In genomic region chr4:32074399-32075296, GRCm38 (mm10) we compare ENCODE assay signal across 8 mouse cellular contexts.
DNase-seq lines count a peak whose midpoint lies in the region; ATAC-seq lines count a peak whose summit lies in the region.

No protein-coding gene starts in this region.

- H3K4me2 ChIP-seq in heart, embryonic 14.5 days (ENCODE audit: low read length), result peak overlapping the region; percentile 63

- no peak for ATAC-seq in heart, embryonic 14.5 days (ENCODE audit: insufficient number of reproducible peaks, insufficient read depth, low FRiP score, low read depth)
- no peak for ATAC-seq in erythroid progenitor cell, adult 5-6 weeks (replicated peaks; ENCODE audit: low FRiP score, poor library complexity, severe bottlenecking)

- no peak for DNase-seq in heart, postnatal 14 days
- DNase-seq in ZHBTc4 (ENCODE audit: low read depth, low spot score), result peak; percentile 29
- peak; percentile 72 for DNase-seq in hindbrain, embryonic 10.5 days (ENCODE audit: low spot score)
- DNase-seq in limb, embryonic 10.5 days (ENCODE audit: low spot score), result no peak
- peak; percentile 14 for DNase-seq in skeletal muscle tissue, adult 2 months (ENCODE audit: low read depth, low spot score)
- DNase-seq in spleen, postnatal 4 days (ENCODE audit: low spot score in 2 of 2), result no peak

- intact Hi-C loops in heart, postnatal 14 days (cut with DNase I), result no loop called here

- no peaks in the 10 kb centered on the region for H3K36me3 ChIP-seq in heart, embryonic 14.5 days (ENCODE audit: control insufficient read depth, insufficient read depth, low read length)
- no peaks in the 10 kb centered on the region for H3K36me3 ChIP-seq in hindbrain, embryonic 10.5 days
- H3K36me3 ChIP-seq in limb, embryonic 10.5 days, result no peaks in the 10 kb centered on the region

- 20% methylated on average over 22 of the region's 22 CpGs for WGBS in heart, embryonic 14.5 days
- 6% methylated on average over 22 of the region's 22 CpGs for WGBS in hindbrain, embryonic 10.5 days
- 23% methylated on average over 22 of the region's 22 CpGs for WGBS in limb, embryonic 10.5 days

- H3K4me3 ChIP-seq in heart, embryonic 14.5 days (ENCODE audit: control insufficient read depth in 1 of 2, insufficient read depth in 1 of 2, low read depth in 1 of 2, low read length in 2 of 2), result peak overlapping the region; percentile 14 to 24; a peak in 3 of 4 replicates
- H3K4me3 ChIP-seq in hindbrain, embryonic 10.5 days, result peak overlapping the region; percentile 48
- H3K4me3 ChIP-seq in limb, embryonic 10.5 days, result peak overlapping the region; percentile 33

- H3K9ac ChIP-seq in heart, embryonic 14.5 days (ENCODE audit: low read length), result peak overlapping the region; percentile 34

- H3K9me3 ChIP-seq in heart, embryonic 14.5 days (ENCODE audit: control insufficient read depth, low read length), result peaks cover 11% of the 10 kb centered on the region
- peaks cover 14% of the 10 kb centered on the region for H3K9me3 ChIP-seq in hindbrain, embryonic 10.5 days
- H3K9me3 ChIP-seq in limb, embryonic 10.5 days (replicated peaks), result no peaks in the 10 kb centered on the region

- peaks cover 3 to 11% of the 10 kb centered on the region in 2 experiments; a peak in 3 of 4 replicates for H3K4me1 ChIP-seq in heart, embryonic 14.5 days (ENCODE audit: control insufficient read depth in 2 of 2, insufficient read depth in 2 of 2, low read length in 2 of 2)
- H3K4me1 ChIP-seq in hindbrain, embryonic 10.5 days (replicated peaks), result peaks cover 39% of the 10 kb centered on the region
- peaks cover 12% of the 10 kb centered on the region for H3K4me1 ChIP-seq in limb, embryonic 10.5 days

- no peak overlapping the region; a peak in 1 of 4 replicates for H3K27ac ChIP-seq in heart, embryonic 14.5 days (replicated peaks in 1 of 2; ENCODE audit: control insufficient read depth in 1 of 2, insufficient read depth in 1 of 2, low read depth in 2 of 2, low read length in 2 of 2)
- H3K27ac ChIP-seq in hindbrain, embryonic 10.5 days, result peak overlapping the region; percentile 94
- H3K27ac ChIP-seq in limb, embryonic 10.5 days, result peak overlapping the region; percentile 34; the same call in 1 of the 2 replicates

- no peaks in the 10 kb centered on the region for H3K27me3 ChIP-seq in heart, embryonic 14.5 days (ENCODE audit: control insufficient read depth, insufficient read depth, low read length)
- H3K27me3 ChIP-seq in hindbrain, embryonic 10.5 days (ENCODE audit: insufficient read depth, poor library complexity, severe bottlenecking), result 0 out of 2 replicates have a peak, but pooled peaks cover 7% of the 10 kb centered on the region
- peaks cover 12% of the 10 kb centered on the region; the same call in 1 of the 2 replicates for H3K27me3 ChIP-seq in limb, embryonic 10.5 days (ENCODE audit: low read depth, poor library complexity, severe bottlenecking)

Comparison
In these comparisons a context has a peak if more than half of its experiments do, and no peak if none do; other contexts are left out.
1. H3K27ac ChIP-seq: peak in hindbrain, embryonic 10.5 days (single experiment) and limb, embryonic 10.5 days (single experiment); none in heart, embryonic 14.5 days (0 of 2).
2. DNase-seq: peak in ZHBTc4 (single experiment), hindbrain, embryonic 10.5 days (single experiment) and skeletal muscle tissue, adult 2 months (single experiment); none in heart, postnatal 14 days (0 of 2), limb, embryonic 10.5 days (single experiment) and spleen, postnatal 4 days (0 of 2).
3. Peak in every context shown above with its lines, with median percentiles within 50 percentile points of each other: H3K4me3 ChIP-seq.